Mouse (Mus musculus): Measurements from ENCODE around the gene St7. TPM values are rescaled to one million over a fixed set of nuclear protein-coding genes. Genes with fewer than 3 reads are reported as not detected.
A peak's percentile ranks its signal among the peaks of the same experiment; 100 is the strongest.

Gene St7
- total RNA-seq, 2 experiments from 2014 or later, result 58.9 to 68.2 TPM

GRCm38 (mm10) chr6:17755902-17756301, 63.2 kb downstream of the St7 start:
- DNase-seq, result no peak
- intact Hi-C loops (cut with DNase I), result no loop called here

DNA sequence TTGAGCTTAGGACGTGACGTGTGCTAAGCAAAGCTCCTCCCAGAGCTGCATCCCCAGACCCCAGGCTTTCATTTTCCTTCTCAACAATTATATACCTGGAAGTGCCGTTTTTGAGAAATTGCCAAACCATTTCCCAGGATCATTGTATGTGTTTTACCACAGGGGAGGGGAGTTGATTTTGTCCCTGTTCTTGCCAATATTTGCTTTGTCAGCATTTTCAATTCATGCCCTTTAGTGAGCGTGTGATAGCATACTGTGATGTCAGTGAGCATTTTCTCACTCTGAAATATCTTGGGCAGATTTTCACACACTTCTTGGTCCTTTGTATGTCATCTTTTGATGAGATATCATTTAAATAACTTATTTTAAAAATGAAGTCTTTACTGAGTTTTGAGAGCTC, 65.8 kb downstream of the St7 start:
- DNase-seq, result no peak
- intact Hi-C loops (cut with DNase I), result no loop called here

- intact Hi-C loops (cut with DNase I), result no loop called here
- no peak for DNase-seq
Measured at GRCm38 (mm10) chr6:17763963-17764659, 71.4 kb downstream of the St7 start.

DNA sequence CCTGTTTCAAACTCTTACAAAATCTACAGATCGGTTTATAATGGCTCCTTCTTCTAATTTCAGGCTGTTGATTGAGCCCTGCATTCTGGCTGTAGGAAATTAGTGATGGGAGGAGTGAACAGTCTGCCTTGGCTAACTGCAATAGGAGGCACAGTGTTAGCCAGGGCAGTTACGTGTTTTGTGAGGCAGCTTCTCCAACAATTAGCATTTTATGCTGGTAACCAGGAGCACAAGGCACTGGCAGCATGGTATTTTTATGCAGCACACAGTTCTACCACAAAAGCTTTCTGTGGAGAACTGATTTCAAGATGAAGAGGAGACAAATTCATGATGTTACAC, 71.9 kb downstream of the St7 start:
- intact Hi-C loops (cut with DNase I), result no loop called here
- no peak for DNase-seq

GRCm38 (mm10) chr6:17769972-17770644, 77.4 kb downstream of the St7 start:
- intact Hi-C loops (cut with DNase I), result no loop called here
- DNase-seq, result no peak

DNA sequence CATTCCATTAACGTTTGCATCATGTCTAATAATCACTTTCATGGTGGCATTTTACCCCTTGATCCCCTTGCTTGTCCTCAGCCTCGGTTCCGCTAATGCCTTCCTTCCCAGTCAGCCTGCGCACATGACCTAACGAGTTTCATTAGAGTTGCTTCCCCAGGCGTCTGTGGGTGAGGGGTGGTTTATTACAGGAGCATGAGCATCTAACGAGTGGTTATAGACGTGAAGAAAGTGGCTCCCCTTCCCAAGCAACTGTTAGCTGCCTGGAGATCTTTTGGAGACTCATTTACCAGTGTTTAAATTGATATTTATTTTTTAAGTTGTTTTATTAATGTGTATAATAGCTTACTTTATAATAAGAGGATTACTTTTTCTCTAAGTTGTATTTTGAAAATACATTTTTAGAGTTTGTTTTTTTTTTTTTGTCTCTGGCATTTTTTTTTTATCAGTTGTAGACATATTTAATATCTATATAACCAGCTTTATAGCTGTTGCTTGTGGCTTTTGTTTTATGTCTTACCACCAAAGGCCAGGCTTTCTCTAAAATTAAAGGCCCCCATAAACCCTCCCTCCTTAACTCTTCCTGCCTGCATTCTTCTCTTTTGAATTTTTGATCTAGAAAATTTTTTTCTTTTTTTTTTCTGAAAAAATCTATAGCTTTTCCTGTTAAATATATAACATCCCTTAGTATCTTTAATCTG, 78.1 kb downstream of the St7 start:
- no peak for DNase-seq
- intact Hi-C loops (cut with DNase I), result no loop called here

GRCm38 (mm10) chr6:17771456-17771855, 78.7 kb downstream of the St7 start:
- intact Hi-C loops (cut with DNase I), result no loop called here
- DNase-seq, result no peak

DNA sequence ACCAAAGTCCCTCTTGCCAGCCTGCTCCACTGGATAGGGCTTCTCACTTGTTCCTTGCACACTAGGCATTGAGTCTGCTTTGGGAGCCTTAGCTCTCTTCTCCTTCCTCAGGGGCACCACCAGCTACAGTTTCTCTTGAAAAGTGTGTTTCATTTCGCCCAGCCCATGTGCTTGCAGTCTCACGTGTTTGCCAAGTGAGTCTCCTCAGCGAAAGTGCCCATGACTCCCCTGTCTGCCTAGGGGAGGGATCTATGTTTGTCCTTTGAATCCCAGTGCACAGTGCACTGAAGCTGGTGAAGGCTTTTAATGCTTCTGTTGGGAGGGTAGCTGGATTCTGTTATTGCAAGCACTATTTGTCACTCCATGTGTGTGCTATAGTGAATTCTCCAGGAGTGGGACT, 79.8 kb downstream of the St7 start:
- no peak for DNase-seq
- intact Hi-C loops (cut with DNase I), result no loop called here

DNA sequence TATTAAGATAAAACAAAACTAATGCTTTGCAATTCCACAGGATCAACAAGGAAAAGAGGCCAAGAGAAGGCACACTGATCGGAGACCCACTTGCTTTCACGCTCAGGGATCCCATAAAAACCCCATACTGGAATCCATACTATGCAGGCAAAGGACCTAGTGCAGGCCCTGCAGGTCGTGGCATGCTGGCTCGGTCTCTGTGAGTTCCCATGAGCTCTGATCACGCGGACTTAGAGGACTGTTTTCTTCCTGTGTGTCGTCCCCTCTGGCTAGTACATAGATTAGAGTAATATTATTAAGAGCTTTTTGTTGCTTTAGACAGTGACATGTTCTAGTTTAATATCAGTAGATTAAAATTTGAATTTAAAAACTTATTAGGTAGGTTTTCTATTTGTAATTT, 83.3 kb downstream of the St7 start:
- intact Hi-C loops (cut with DNase I), result no loop called here
- no peak for DNase-seq

GRCm38 (mm10) chr6:17777018-17777799, 84.5 kb downstream of the St7 start:
- no peak for DNase-seq
- intact Hi-C loops (cut with DNase I), result no loop called here

GRCm38 (mm10) chr6:17778648-17779202, 86.0 kb downstream of the St7 start:
- intact Hi-C loops (cut with DNase I), result no loop called here

GRCm38 (mm10) chr6:17783511-17783910, 90.8 kb downstream of the St7 start:
- intact Hi-C loops (cut with DNase I), result no loop called here
- no peak for DNase-seq

More at GRCm38 (mm10) chr6:17778648-17779202, 86.0 kb downstream of the St7 start:
- DNase-seq, result no peak

- intact Hi-C loops (cut with DNase I), result no loop called here
- DNase-seq, result no peak
Measured at GRCm38 (mm10) chr6:17784523-17784922, 91.8 kb downstream of the St7 start.

GRCm38 (mm10) chr6:17785248-17785647, 92.5 kb downstream of the St7 start:
- no peak for DNase-seq
- intact Hi-C loops (cut with DNase I), result no loop called here

DNA sequence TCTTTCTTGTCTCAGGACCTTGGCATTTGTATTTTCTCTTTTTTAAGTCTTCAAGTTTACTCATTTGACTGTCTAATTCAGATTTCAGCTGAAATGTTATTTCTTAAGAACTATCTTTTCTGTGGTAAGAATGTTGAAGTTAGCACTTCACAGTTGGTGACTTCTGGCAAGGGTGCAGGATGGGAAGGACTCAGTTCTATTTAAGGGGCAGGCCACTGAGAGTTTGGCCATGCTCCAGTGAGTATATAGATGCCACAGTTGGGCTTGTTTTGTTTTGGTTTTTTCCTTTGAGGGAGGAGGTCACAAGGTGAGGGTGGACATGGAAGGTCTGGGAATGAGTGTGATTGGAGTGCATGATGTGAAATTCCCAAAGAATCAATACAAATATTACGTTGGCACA, 95.1 kb downstream of the St7 start:
- intact Hi-C loops (cut with DNase I), result no loop called here
- no peak for DNase-seq

DNA sequence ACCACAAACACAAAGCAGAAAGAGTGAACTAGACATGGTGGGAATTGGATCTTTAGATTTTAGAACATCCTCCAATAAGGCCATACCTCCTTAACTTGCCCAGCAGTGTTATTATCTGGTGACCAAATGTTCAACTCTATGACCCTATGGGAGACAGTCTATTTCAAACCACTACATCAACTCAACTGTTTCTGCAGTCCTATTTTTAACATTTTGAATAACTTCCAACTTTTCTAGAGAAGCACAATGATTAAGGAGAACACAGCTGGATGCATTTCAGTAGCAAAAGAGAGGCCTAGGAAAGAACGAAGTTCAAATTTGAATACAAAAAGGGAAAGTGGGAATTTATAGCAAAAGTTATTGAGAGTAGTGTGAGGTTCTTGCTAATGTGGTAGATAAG, 97.5 kb downstream of the St7 start:
- intact Hi-C loops (cut with DNase I), result no loop called here

GRCm38 (mm10) chr6:17793471-17793870, 100.7 kb downstream of the St7 start:
- DNase-seq, result peak; percentile 17
- intact Hi-C loops (cut with DNase I), result no loop called here

More for the DNA sequence above, 97.5 kb downstream of the St7 start:
- no peak for DNase-seq

DNA sequence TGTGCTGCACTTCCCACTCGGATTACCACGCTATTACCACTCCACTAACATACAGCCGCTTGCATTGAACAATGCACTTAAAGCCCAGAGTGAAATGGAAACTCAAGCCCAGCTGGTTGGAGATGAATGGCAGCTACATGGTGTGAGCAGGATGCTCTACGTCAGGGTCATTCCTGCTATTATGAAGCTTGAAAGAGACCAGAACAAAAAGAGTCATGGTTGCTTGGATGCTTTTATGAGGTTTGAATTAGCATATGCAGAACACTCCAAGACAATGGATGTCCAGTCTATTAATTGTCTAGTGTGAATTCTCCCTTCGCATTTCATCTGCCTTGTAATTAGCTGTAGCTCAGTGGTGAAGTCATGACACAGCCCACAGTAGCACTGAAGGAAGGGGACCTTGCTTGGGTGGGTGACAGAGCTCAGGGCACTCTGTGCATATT, 104.6 kb downstream of the St7 start:
- intact Hi-C loops (cut with DNase I), result no loop called here

DNA sequence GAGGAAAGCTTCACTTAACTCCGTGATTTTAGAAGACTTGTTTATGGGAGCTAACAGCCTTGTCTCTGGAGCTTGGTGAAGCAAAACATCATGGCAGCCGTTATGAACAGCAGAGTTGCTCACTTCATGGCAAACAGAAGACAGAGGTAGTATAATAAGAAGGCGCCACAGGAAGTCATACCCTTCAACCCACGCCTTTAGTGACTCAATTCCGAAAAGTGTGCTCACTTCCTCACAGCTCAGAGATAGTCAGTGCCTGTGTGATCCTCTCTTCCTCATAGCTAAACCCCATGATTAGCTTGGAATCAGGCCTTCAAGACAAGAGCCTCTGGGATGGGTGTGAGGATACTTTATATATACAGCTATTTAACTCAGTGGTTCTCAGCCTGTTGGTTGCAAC, 108.0 kb downstream of the St7 start:
- no peak for DNase-seq
- intact Hi-C loops (cut with DNase I), result no loop called here

More for the DNA sequence above, 104.6 kb downstream of the St7 start:
- no peak for DNase-seq

GRCm38 (mm10) chr6:17804468-17804867, 111.7 kb downstream of the St7 start:
- intact Hi-C loops (cut with DNase I), result no loop called here
- DNase-seq, result no peak

GRCm38 (mm10) chr6:17806569-17806968, 113.8 kb downstream of the St7 start:
- intact Hi-C loops (cut with DNase I), result no loop called here
- no peak for DNase-seq

Data from left cerebral cortex, postnatal 4 days (tissue).